Mouse (Mus musculus): ENCODE results near the gene Ank3. TPM values are rescaled to one million over a fixed set of nuclear protein-coding genes. Genes with fewer than 3 reads are reported as not detected.

Gene Ank3
- polyA plus RNA-seq, 1 experiment, result 39.1 TPM

GRCm38 (mm10) chr10:69701226-69701625 is 302.7 kb downstream of the Ank3 start:
- WGBS, result 55% methylated on average over 4 of the region's 4 CpGs
- Histone ChIP-seq H3K36me3 (ENCODE audit: control insufficient read depth, insufficient read depth, low read length) (no peaks in the 10 kb centered on the region), H3K4me3 (ENCODE audit: insufficient read depth, low read depth, low read length) (no peak overlapping the region), H3K27ac (ENCODE audit: insufficient read depth, low read depth, low read length) (no peak overlapping the region), H3K4me1 (ENCODE audit: control insufficient read depth, insufficient read depth, low read length) (no peaks in the 10 kb centered on the region), H3K27me3 (replicated peaks; ENCODE audit: control insufficient read depth, insufficient read depth, low read length) (no peaks in the 10 kb centered on the region)
- no peak for DNase-seq
- TF ChIP-seq CTCF (conservative IDR thresholded peaks at IDR 0.05; ENCODE audit: insufficient read depth, insufficient read length, low read depth, low read length), result no peak
- no peak for TF ChIP-seq POLR2A (IDR thresholded peaks at IDR 0.05; ENCODE audit: low read depth, low read length)

- WGBS, result 38% methylated on average over 17 of the region's 17 CpGs
- Histone ChIP-seq H3K4me1 (ENCODE audit: control insufficient read depth, insufficient read depth, low read length) (peaks cover 5% of the 10 kb centered on the region), H3K4me3 (ENCODE audit: insufficient read depth, low read depth, low read length) (no peak overlapping the region), H3K36me3 (ENCODE audit: control insufficient read depth, insufficient read depth, low read length) (no peaks in the 10 kb centered on the region), H3K27ac (ENCODE audit: insufficient read depth, low read depth, low read length) (no peak overlapping the region), H3K27me3 (replicated peaks; ENCODE audit: control insufficient read depth, insufficient read depth, low read length) (no peaks in the 10 kb centered on the region)
- no peak for DNase-seq
- no peak for TF ChIP-seq POLR2A (IDR thresholded peaks at IDR 0.05; ENCODE audit: low read depth, low read length)
- no peak for TF ChIP-seq CTCF (conservative IDR thresholded peaks at IDR 0.05; ENCODE audit: insufficient read depth, insufficient read length, low read depth, low read length)
Measured at GRCm38 (mm10) chr10:69705806-69706768, 307.5 kb downstream of the Ank3 start.

DNA sequence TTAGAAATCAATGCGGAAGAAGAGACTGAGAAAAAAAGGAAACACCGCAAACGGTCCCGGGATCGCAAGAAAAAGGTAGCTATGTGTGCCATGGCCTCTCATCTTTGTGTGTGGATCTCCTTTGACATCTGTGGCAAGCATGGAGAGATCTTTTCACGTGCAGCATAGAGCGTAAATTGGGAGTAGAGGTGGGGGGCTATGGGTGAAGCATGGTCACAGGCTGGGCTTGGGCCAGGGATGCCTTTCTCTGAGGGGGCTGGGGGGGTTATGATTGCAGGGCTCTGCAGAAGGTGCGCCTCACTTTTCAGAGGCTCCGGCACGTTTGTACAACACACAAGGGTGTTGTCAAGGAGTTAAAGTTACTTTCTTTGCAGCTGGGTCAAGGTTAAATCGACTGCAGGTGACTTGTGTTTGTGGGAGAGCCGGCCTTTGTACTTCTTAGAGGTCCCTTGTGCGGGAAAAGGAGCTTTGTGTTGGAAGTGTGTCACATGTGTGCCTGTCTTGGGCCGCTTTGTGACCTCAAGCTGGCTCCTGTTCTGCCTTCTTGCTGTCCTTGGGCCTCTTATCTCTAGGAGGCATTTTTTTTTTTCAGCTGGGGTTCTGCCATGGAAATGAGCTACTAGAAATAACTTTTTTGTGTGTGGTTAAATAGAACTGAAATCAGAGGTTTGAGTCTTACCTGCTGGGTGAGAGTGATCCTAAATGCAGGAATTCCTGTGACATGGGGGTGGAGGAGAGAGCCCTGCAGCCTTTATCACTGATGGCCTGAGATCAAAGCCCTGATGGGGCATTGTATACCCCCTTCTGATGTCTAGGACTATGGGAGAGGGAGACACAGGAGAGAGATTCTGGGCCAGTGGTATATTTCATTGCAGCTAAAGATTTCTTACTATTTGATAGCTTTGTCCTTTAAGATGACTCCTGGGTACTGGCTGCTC is 308.5 kb downstream of the Ank3 start:
- Histone ChIP-seq H3K36me3 (ENCODE audit: control insufficient read depth, insufficient read depth, low read length) (no peaks in the 10 kb centered on the region), H3K27ac (ENCODE audit: insufficient read depth, low read depth, low read length) (no peak overlapping the region), H3K4me1 (ENCODE audit: control insufficient read depth, insufficient read depth, low read length) (peaks cover 5% of the 10 kb centered on the region), H3K27me3 (replicated peaks; ENCODE audit: control insufficient read depth, insufficient read depth, low read length) (no peaks in the 10 kb centered on the region), H3K4me3 (ENCODE audit: insufficient read depth, low read depth, low read length) (no peak overlapping the region)
- TF ChIP-seq POLR2A (IDR thresholded peaks at IDR 0.05; ENCODE audit: low read depth, low read length) (no peak), CTCF (conservative IDR thresholded peaks at IDR 0.05; ENCODE audit: insufficient read depth, insufficient read length, low read depth, low read length) (no peak)
- DNase-seq, result peak; percentile 18
- 50% methylated on average over 14 of the region's 14 CpGs for WGBS

DNA sequence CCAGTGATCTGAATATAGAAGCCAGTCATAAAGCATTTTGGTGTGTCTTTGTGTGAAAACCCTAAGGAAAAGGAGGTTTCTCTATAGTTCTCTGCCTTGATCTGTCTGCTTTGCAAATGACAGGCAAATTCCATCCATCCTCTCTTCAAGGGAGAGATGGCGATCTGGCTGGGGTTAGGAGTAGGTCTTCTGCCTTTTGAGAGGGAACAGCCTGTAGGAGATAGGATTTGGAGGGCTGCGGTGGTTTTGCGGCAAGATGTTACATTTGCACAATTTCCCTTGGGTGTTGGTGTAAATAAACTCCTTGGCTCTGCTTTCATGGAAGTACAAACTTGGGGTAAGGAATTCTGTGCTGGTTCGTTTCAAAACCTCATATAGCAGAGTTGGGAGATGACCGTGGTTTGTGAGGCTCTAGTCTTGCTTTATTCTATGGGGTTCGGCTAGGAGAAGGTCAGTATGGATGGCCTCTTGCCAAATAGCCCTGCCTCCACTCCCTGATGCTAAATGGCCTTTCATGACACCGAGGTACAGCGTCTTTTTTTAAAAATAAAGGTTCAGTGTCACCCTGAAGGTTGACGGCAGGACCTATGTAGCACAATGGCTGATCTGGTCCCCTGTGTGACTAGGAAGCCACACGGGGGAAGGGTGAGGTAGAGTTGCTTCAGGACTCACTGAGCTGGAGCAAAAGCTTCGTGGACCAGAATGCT is 309.4 kb downstream of the Ank3 start:
- Histone ChIP-seq H3K36me3 (ENCODE audit: control insufficient read depth, insufficient read depth, low read length) (no peaks in the 10 kb centered on the region), H3K4me3 (ENCODE audit: insufficient read depth, low read depth, low read length) (no peak overlapping the region), H3K27me3 (replicated peaks; ENCODE audit: control insufficient read depth, insufficient read depth, low read length) (no peaks in the 10 kb centered on the region), H3K27ac (ENCODE audit: insufficient read depth, low read depth, low read length) (no peak overlapping the region), H3K4me1 (ENCODE audit: control insufficient read depth, insufficient read depth, low read length) (peaks cover 5% of the 10 kb centered on the region)
- no peak for TF ChIP-seq POLR2A (IDR thresholded peaks at IDR 0.05; ENCODE audit: low read depth, low read length)
- TF ChIP-seq CTCF (conservative IDR thresholded peaks at IDR 0.05; ENCODE audit: insufficient read depth, insufficient read length, low read depth, low read length), result no peak
- WGBS, result 73% methylated on average over 11 of the region's 11 CpGs
- DNase-seq, result no peak

DNA sequence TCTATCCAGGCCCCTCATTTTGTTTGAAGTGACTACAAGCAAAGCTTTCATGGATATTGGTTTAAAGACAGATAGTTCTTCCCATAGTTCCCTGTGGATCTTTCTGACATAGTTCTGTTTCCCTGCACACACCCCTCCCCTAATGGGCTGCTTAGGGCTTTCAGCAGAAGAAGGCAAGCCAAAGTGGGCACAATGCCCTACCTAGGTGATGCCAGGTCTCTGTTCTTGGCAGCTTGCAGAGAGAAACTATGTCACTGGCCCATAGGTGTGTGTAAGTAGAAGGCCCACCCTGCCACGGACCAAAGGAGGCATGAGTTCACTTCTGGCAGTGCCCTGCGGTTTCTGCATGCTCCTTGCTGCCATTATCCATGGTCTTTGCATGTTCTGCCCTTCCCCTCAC is 311.1 kb downstream of the Ank3 start:
- WGBS, result 66% methylated on average over 2 of the region's 2 CpGs
- peaks cover 5% of the 10 kb centered on the region for H3K4me1 ChIP-seq (ENCODE audit: control insufficient read depth, insufficient read depth, low read length)
- no peak overlapping the region for H3K4me3 ChIP-seq (ENCODE audit: insufficient read depth, low read depth, low read length)
- H3K36me3 ChIP-seq (ENCODE audit: control insufficient read depth, insufficient read depth, low read length), result no peaks in the 10 kb centered on the region
- H3K27ac ChIP-seq (ENCODE audit: insufficient read depth, low read depth, low read length), result no peak overlapping the region
- no peak for TF ChIP-seq CTCF (conservative IDR thresholded peaks at IDR 0.05; ENCODE audit: insufficient read depth, insufficient read length, low read depth, low read length)
- no peak for TF ChIP-seq POLR2A (IDR thresholded peaks at IDR 0.05; ENCODE audit: low read depth, low read length)
- no peaks in the 10 kb centered on the region for H3K27me3 ChIP-seq (replicated peaks; ENCODE audit: control insufficient read depth, insufficient read depth, low read length)
- no peak for DNase-seq

DNA sequence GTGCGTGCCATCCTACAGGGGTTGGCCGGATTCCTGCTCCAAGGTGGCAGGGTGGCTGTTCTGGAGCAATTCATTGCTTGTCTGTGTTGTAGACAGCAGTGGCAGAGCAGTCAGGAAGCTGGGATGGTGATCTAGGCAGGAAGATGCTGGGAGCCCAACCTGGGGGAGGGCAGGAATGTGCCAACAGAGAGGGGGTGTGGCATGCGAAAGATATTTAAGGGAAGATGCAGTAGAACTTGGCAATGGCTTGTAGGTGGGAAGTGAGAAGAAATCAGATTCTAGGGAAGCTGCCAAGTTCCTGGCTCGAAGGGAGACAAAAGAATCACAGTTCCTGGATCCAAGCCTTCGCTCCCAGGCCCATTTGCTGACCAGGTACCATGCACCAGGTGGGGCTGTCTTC is 312.2 kb downstream of the Ank3 start:
- no peaks in the 10 kb centered on the region for H3K27me3 ChIP-seq (replicated peaks; ENCODE audit: control insufficient read depth, insufficient read depth, low read length)
- no peak for DNase-seq
- H3K4me3 ChIP-seq (ENCODE audit: insufficient read depth, low read depth, low read length), result no peak overlapping the region
- 75% methylated on average over 5 of the region's 5 CpGs for WGBS
- TF ChIP-seq POLR2A (IDR thresholded peaks at IDR 0.05; ENCODE audit: low read depth, low read length), result no peak
- no peaks in the 10 kb centered on the region for H3K36me3 ChIP-seq (ENCODE audit: control insufficient read depth, insufficient read depth, low read length)
- H3K4me1 ChIP-seq (ENCODE audit: control insufficient read depth, insufficient read depth, low read length), result peaks cover 5% of the 10 kb centered on the region
- H3K27ac ChIP-seq (ENCODE audit: insufficient read depth, low read depth, low read length), result no peak overlapping the region
